Mouse (Mus musculus) kidney, embryonic 14.5 days (tissue): ENCODE data around the gene Gm44805. TPM values are rescaled to one million over a fixed set of nuclear protein-coding genes. Genes with fewer than 3 reads are reported as not detected.
"Not testable (repeated sequence)": the region's sequence is repeated elsewhere in the genome, so short reads cannot be mapped to it uniquely, and the experiment has no call there.

ENCODE experiments used
- ATAC-seq: fragments of 200-750 bp; cut with Nextera tagmentation; 2 replicates; pipeline ENCODE4 v1.8.0; 2017; ENCODE audit warnings: moderate number of reproducible peaks, mild to moderate bottlenecking, moderate TSS enrichment, moderate library complexity; ENCODE audit not compliant: low FRiP score, low TSS enrichment
- H3K27ac ChIP-seq: fragments of 300-500 bp; sonication (generic); 2 replicates; pipeline ENCODE4 v1.5.1; 2014; ENCODE audit warnings: low read depth, mild to moderate bottlenecking, low read length, moderate library complexity, mixed read lengths
- H3K27me3 ChIP-seq: fragments of 300-500 bp; sonication (generic); 2 replicates; pipeline ENCODE4 v1.6.1; 2014; ENCODE audit warnings: mild to moderate bottlenecking, low read length; ENCODE audit not compliant: control insufficient read depth, insufficient read depth
- H3K36me3 ChIP-seq: fragments of 300-500 bp; sonication (generic); 2 replicates; pipeline ENCODE4 v1.6.1; 2014; ENCODE audit warnings: low read length, mixed read lengths; ENCODE audit not compliant: control insufficient read depth, insufficient read depth
- H3K4me1 ChIP-seq: fragments of 300-500 bp; sonication (generic); 2 replicates; pipeline ENCODE4 v1.6.1; 2014; ENCODE audit warnings: low read length, mixed read lengths; ENCODE audit not compliant: control insufficient read depth, insufficient read depth
- H3K4me2 ChIP-seq: fragments of 300-500 bp; sonication (generic); replicated peaks from 2 replicates; pipeline ENCODE4 v1.6.1; 2014; ENCODE audit warnings: low read depth, mild to moderate bottlenecking, low read length
- H3K4me3 ChIP-seq: fragments of 300-500 bp; sonication (generic); 2 replicates; pipeline ENCODE4 v1.5.1; 2014; ENCODE audit warnings: mild to moderate bottlenecking, low read length
- H3K9ac ChIP-seq: fragments of 300-500 bp; sonication (generic); 2 replicates; pipeline ENCODE4 v1.6.1; 2014; ENCODE audit warnings: low read depth, mild to moderate bottlenecking, low read length, moderate library complexity
- H3K9me3 ChIP-seq: fragments of 300-500 bp; sonication (generic); 2 replicates; pipeline ENCODE4 v1.6.1; 2016; ENCODE audit warnings: low read length; ENCODE audit not compliant: control insufficient read depth
- WGBS: fragments of 180-500 bp; shearing (Covaris S2); extraction: QIAGEN DNeasy Blood & Tissue Kit; methylation state at CpG from one replicate; pipeline ENCODE4 v1.1.7; 2014; 5-methylcytosine and 5-hydroxymethylcytosine counted together
- polyA plus RNA-seq: library from polyadenylated mRNA; unstranded; fragments of >200 nt; fragmentation: Nextera tagmentation; extraction: Ambion mirVana; gene quantifications from 2 replicates; pipeline ENCODE4 v1.2.1, GENCODE M21; 2014

Gene Gm44805
- polyA plus RNA-seq, 1 experiment from 2014 or later, result not detected

DNA sequence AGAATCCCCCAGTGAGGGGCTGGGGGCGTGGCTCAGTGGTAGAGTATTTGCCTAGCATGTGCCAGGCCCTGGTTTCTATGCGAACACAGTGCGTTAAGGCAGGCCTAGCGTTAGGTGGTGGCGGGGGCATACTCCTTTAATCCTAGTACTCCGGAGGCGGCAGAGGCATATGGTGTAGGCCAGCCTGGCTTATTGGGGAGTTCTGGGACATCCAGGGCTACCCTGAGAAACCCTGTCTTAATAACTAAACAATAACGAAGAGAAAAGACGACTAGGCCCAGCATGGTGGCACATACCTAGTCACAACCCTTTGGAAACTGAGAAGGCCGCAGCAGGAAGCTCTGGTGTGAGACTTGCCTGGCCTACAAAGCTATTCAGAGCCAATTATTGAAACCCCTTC lies 6.9 kb upstream of the Gm44805 start:
- 96% methylated on average over 10 of the region's 10 CpGs for WGBS
- peaks cover 6% of the 10 kb centered on the region; the same call in 1 of the 2 replicates for H3K4me1 ChIP-seq
- no peak overlapping the region for H3K27ac ChIP-seq
- H3K9ac ChIP-seq, result no peak overlapping the region
- no peak overlapping the region for H3K4me2 ChIP-seq
- no peak for ATAC-seq
- H3K27me3 ChIP-seq, result no peaks in the 10 kb centered on the region
- H3K36me3 ChIP-seq, result no peaks in the 10 kb centered on the region
- no peak overlapping the region for H3K4me3 ChIP-seq
- no peaks in the 10 kb centered on the region for H3K9me3 ChIP-seq

DNA sequence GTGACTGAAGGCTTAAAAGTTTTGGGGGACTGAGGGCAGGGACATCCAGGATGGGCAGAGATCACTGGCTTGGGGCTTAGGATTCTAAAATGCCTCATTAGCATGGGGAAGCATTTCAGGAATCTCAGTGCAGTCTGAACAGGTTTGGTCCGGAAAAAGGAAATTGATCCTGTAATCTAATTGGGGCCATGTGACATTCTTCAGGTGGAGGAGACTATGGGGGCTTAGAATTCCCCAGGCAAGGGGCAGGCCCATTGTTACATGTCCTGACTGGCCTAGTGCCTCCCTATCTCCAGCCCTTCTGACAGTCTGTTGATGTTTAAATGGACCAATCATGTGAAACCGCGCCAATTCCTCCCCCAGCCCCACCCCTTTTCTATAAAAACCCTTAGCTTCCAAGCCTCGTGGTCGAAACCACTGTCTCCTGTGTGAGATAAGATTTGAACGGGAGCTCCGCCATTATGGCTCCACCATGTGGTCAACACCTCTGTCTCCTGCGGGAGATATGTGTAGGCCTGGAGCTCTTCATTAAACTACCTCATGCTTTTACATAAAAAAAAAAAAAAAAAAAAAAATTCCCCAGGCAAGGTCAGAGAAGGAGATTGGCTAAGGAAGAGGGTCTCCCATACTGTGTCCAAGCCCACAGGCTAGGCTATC lies 5.8 kb upstream of the Gm44805 start:
- H3K9me3 ChIP-seq, H3K4me2 ChIP-seq, H3K27ac ChIP-seq, H3K9ac ChIP-seq, H3K27me3 ChIP-seq, H3K4me3 ChIP-seq, H3K4me1 ChIP-seq, ATAC-seq, H3K36me3 ChIP-seq: not testable (repeated sequence)
- WGBS, result 67% methylated on average over 8 of the region's 8 CpGs

DNA sequence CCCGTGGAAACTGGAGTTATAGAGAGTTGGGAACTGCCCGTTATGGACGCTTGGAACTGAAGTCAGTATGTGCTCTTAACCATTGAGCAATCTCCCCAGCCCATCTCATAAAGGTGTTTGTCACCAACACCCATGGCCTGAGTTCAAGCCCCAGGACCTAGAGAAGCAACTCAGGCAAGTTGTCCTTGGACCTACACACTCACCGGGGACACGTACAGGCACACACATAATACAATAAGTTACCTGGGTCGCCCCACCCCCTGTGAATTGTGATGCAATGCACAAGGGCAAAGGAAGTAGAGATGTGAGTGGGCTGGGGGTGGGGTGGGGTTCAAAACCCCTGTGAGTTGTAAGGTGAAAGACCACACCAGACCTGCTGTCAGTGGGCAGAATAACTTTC lies 5.3 kb upstream of the Gm44805 start:
- no peaks in the 10 kb centered on the region for H3K9me3 ChIP-seq
- H3K4me3 ChIP-seq, result no peak overlapping the region
- ATAC-seq, result no peak
- H3K27ac ChIP-seq, result no peak overlapping the region
- no peaks in the 10 kb centered on the region for H3K27me3 ChIP-seq
- no peaks in the 10 kb centered on the region for H3K36me3 ChIP-seq
- no peaks in the 10 kb centered on the region for H3K4me1 ChIP-seq
- WGBS, result 86% methylated on average over 6 of the region's 6 CpGs
- H3K9ac ChIP-seq, result no peak overlapping the region
- H3K4me2 ChIP-seq, result no peak overlapping the region

DNA sequence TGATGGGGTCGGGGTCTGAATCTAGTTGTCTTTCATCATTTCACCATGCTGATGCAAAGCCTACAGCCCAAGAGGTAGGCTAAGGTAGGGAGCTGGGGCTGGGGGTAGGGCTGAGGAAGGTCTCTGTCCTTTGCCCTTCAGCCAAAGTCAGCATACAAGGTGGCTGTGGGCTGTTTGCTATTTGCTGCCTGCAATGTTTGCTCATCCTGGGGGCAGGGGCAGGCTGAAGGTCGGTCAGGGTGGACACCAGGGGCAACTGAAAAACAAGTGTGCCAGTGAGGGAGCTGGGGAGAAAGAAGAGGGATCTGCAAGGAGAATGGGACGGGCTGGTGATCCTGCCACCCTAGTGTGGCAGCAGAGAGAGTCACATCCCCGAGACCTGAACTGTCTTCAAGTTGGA lies 4.2 kb upstream of the Gm44805 start:
- no peaks in the 10 kb centered on the region for H3K4me1 ChIP-seq
- no peak overlapping the region for H3K9ac ChIP-seq
- no peak overlapping the region for H3K4me3 ChIP-seq
- 61% methylated on average over 4 of the region's 4 CpGs for WGBS
- no peaks in the 10 kb centered on the region for H3K36me3 ChIP-seq
- no peaks in the 10 kb centered on the region for H3K9me3 ChIP-seq
- no peak for ATAC-seq
- H3K27ac ChIP-seq, result no peak overlapping the region
- no peak overlapping the region for H3K4me2 ChIP-seq
- no peaks in the 10 kb centered on the region for H3K27me3 ChIP-seq

DNA sequence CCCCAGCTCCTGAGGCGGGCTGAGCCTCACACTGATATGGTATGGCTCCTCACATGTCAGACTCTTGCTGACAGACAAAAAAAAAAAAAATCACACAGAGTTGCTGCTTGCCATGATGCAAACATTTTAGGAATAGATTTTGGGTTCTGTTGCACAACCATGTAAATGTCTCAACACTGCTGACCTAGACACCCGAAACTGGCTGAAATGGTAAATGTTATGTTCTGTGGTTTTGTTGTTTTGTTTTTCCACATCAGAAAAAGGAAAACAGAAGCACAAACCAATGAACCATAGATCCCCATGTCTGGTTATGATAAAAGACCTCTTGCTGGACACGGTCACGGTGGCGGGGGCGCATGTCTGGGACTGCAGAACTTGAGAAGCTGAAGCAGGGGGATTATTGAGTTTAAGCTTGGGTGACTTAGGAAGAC lies 2.6 kb upstream of the Gm44805 start:
- Histone ChIP-seq H3K4me1 (no peaks in the 10 kb centered on the region), H3K36me3 (no peaks in the 10 kb centered on the region), H3K27me3 (no peaks in the 10 kb centered on the region), H3K9me3 (no peaks in the 10 kb centered on the region), H3K9ac (no peak overlapping the region), H3K4me3 (no peak overlapping the region), H3K4me2 (no peak overlapping the region), H3K27ac (no peak overlapping the region)
- no peak for ATAC-seq
- WGBS, result 76% methylated on average over 6 of the region's 6 CpGs

DNA sequence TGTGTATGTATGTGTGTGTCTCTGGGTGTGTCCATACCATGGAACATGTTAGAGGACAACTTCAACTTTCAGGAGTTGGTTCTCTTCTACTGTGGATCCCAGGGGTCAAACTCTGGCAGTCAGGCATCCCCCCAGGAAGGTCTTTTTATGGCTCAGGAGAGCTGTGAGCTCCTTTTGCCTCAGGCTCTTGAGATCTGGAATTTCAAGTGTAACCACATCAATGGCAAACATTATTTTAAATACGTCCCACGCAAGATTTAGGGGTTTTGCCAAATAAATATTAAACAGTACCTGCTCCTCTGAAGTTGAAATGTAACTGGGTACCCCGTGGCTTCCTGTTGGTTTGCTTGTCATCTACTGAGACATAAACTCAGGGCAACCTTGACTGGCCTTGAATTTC lies 1.8 kb upstream of the Gm44805 start:
- Histone ChIP-seq H3K27ac (no peak overlapping the region), H3K4me3 (no peak overlapping the region), H3K36me3 (no peaks in the 10 kb centered on the region), H3K4me2 (no peak overlapping the region), H3K9me3 (no peaks in the 10 kb centered on the region), H3K9ac (no peak overlapping the region), H3K4me1 (no peaks in the 10 kb centered on the region), H3K27me3 (no peaks in the 10 kb centered on the region)
- 61% methylated on average over 3 of the region's 3 CpGs for whole genome bisulfite sequencing
- no peak for ATAC-seq

DNA sequence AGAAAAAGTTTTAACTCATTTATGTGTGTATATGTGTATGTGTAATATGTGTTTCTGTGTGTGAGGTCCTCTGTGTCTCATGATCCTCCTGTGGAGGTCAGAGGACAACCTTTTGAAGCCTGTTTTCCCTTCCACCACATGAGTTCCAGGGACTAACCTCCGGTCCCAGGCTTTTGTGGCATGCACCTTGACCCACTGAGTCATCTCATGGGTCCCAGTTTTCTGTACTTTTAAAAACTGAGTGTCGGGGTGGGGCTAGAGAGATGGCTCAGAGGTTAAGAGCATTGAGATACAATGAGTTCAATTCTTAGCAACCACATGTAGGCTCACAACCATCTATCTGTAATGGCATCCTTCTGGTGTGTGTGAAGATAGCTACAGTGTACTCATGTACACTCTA lies 521 bp downstream of the Gm44805 start:
- H3K4me2 ChIP-seq, result no peak overlapping the region
- ATAC-seq, result no peak
- no peaks in the 10 kb centered on the region for H3K4me1 ChIP-seq
- WGBS, result 85% methylated on average over 2 of the region's 2 CpGs
- no peaks in the 10 kb centered on the region for H3K36me3 ChIP-seq
- H3K9ac ChIP-seq, result no peak overlapping the region
- no peaks in the 10 kb centered on the region for H3K27me3 ChIP-seq
- no peaks in the 10 kb centered on the region for H3K9me3 ChIP-seq
- no peak overlapping the region for H3K4me3 ChIP-seq
- no peak overlapping the region for H3K27ac ChIP-seq

DNA sequence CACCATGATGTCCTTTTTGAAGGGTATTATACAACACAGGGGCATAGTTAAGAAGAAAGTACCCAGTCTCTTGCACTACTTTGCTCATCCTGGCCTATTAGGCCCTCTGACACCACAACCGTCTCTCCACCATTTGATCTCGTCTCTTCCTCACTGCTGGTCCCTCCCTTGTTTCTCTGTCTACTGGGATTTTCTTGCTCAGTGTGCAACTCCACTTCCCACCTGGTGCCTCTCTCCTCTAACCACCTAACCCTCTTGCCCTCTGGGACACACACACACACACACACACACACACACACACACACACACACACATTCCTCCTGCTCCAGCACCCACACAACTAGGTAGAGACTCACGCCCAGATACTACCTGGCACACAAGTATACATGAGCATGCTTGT lies 2.3 kb downstream of the Gm44805 start:
- no peak overlapping the region for H3K27ac ChIP-seq
- 84% methylated on average over 3 of the region's 3 CpGs for WGBS
- H3K9ac ChIP-seq, result no peak overlapping the region
- H3K27me3 ChIP-seq, result no peaks in the 10 kb centered on the region
- H3K4me1 ChIP-seq, result no peaks in the 10 kb centered on the region
- no peak overlapping the region for H3K4me3 ChIP-seq
- no peaks in the 10 kb centered on the region for H3K9me3 ChIP-seq
- ATAC-seq, result no peak
- H3K36me3 ChIP-seq, result no peaks in the 10 kb centered on the region
- H3K4me2 ChIP-seq, result no peak overlapping the region

DNA sequence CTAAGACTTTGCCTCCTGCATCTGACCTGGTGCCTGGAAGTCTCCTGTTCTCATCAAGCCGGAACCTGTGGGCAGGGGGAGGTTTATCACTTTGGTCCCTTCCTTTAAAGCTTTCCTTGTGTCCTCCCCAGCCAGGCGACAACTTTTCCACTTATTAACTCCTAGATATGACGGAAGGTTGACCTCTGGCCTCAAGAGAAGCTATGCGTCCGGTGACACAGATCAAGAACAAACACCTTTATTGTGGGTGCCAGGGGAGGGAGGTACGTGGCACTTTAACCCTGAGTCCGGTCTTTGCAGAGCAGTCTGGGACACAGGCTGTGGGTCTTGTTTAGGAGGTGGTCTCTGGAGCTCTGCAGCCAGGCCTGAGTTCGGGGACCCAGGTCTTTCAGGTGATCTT lies 3.4 kb downstream of the Gm44805 start, which contains the start of gene Apoc2:
Gene Apoc2, minus strand, starts transcription at position 70 of the 400 bp plus-strand sequence.
- WGBS, result 64% methylated on average over 8 of the region's 8 CpGs
- Histone ChIP-seq H3K36me3 (no peaks in the 10 kb centered on the region), H3K27ac (no peak within 1 kb of the TSS), H3K27me3 (no peaks in the 10 kb centered on the region), H3K9me3 (no peaks in the 10 kb centered on the region), H3K4me2 (no peak within 1 kb of the TSS), H3K4me1 (no peaks in the 10 kb centered on the region), H3K9ac (no peak within 1 kb of the TSS), H3K4me3 (no peak within 1 kb of the TSS)
- no peak for ATAC-seq
